Mouse (Mus musculus): Measurements from ENCODE around the gene 2010111I01Rik. TPM values are rescaled to one million over a fixed set of nuclear protein-coding genes. Genes with fewer than 3 reads are reported as not detected.

2010111I01Rik gene
- total RNA-seq, 2 experiments from 2014 or later = 61.5 to 67.5 TPM

DNA sequence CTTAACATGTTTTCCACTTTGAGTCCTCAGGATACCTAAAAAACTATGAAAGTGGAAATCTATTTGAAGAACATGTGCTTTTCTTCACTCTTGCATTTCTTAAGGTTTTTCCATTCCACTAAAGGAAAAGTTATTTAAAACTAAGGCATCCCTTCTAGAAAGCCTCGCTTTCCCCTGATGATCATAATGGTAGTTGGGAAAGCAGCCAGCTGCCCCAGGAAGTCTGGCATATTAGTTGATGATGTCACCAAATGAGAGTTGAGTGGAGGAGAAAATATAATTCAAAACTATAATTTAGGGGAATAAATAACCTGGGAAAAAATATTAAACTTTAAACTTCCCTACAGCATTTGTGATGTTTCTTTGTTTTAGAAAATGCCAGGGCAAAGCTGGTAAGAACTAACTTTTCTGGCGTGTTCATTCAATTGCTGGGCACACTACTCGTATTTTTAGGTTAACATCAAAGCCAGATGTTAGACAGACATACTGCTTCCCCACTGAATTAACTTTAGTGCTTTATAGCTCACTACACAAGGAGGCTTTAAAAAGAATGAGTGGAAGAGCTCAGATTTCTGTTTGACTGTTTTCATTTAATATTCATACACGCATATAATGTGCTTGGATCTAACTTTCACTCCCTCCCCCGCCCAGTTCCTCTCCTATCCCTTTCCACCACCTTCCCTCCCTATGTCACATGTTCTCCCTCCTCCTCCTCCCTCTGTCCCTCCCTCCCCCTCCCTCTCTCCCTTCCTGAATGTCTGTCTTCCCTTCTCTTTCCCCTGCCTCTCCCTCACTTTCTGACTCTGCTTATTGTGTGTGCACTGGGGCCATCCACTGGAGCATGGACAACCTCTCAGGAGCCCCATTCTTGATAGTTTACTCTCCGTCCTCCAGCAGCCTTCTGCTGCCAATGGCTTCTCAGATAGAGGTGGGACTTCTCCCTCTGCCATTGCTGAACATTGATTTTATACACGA, 58.8 kb downstream of the 2010111I01Rik start:
- DNase-seq = no peak

DNA sequence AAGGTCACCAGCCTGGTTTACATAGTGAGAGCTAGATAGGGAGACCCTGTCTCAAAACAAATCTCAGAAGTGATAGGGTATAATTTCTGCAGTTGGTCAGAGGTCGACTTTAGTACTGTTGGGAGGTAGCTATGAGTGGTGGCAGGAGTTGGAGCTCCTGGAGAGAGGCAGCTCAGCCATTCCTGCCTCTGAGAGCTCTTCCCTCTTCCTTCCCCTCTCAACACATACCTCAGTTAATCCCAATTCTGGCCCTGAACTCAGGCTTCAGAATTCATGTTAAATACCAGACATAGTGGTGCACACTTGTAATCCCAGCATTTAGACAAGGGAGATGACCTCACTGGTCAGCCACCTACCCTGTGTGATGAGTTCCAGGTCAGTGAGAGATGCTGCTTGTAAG, 65.3 kb downstream of the 2010111I01Rik start:
- DNase-seq = no peak

- DNase-seq = no peak
Observed at GRCm38 (mm10) chr13:63031244-63031643, 66.6 kb downstream of the 2010111I01Rik start.

DNA sequence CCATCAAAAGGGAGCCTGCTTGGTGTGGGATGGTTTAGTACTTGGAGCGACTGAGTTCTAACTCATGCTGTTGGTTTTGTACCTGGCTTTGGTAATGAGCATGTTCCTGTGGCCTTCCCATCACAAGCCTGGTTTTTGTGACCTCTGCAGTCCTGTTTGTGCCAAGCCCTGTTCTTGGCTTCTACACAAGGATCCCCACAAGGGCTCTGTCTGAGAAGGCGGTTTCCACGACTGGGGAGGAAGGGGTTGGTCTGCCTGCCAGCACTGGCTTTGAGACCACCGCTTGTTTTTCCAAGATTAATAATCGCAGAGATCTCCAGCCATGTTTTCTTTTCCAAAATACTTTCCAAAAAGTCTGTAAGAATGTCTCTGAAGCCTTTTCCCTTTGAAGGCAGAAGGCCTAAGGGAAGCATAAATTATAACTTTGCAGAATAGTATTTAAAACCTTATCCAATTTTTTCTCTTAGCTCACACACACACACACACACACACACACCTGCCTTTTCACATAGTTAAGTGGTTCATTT, 67.7 kb downstream of the 2010111I01Rik start:
- peak; percentile 65 for DNase-seq

DNA sequence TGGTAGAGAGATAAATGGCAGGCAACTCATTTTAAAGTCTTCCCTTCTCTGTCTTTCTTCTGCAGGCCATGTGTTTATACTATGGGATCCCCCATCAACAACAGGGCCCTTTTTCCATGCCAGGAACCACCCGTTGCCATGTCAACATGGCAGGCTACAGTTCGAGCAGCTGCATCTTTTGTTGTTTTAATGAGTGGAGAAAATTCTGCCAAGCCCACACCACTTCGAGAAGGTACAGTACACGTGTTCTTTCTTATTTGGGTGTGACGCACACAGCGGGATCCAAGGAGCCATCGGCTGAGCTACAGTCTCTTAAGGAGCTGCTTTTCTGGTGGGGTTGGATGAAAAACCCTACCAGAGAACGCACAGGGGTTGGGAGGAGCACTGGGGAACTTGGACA, 68.3 kb downstream of the 2010111I01Rik start:
- peak; percentile 15 for DNase-seq

- no peak for DNase-seq
Observed at GRCm38 (mm10) chr13:63033364-63033763, 68.7 kb downstream of the 2010111I01Rik start.

GRCm38 (mm10) chr13:63034666-63035065, 70.0 kb downstream of the 2010111I01Rik start:
- no peak for DNase-seq

DNA sequence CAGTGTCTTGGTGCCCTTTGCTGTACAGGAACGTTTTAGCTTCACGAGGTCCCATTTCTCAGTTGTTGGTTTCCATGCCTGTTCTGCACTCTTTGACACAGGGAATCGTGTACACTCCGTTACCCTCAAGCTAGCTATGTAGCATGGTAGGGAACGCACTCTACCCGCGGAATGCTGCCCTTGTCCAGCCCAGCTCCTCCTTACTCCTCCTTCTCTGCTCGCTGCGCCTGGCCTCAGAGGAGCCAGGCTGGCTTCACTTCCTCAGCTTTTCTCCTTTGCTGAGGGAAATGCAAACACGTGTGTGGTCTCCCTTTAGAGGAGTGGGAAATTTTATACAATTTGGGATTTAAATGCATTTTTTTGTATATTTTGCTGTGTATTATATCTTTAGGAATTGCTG, 73.2 kb downstream of the 2010111I01Rik start:
- no peak for DNase-seq

DNA sequence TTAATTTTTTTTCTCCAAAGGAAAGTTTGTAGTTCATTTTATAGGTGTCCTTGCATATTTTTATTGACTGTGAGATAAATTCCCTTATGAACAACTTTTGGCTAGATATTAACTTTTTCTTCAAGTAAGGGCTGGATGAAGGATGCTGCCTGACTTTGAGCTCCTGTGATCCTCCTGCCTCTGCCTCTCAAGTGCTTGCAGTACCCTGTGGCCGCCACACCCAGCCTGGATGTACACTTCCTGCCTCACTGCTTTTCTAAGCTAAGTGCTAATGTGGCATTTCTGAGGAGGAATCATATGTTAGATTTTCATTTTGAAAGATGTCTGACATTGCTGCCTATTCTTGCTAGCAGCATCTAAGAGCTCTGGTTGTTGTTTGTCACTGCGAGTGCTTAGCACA, 73.7 kb downstream of the 2010111I01Rik start:
- no peak for DNase-seq

DNA sequence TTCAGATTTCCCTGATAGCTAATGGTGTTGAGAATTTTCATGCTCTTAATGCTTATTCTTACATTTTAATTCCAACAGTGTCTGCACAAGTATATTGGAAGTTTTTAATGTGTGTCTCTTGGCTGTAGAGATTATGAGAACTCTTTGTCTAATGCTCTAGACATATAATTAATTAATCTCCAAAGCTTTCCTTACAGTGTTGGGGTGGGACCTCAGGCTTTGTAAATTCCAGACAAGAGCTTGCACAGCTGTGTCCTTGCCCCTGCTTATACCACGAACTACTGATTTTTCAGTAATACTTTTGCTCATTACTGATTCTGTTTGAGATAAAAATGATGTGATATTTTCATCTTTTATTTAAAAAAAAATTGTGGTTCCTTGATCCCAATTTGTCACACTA, 74.2 kb downstream of the 2010111I01Rik start:
- no peak for DNase-seq

DNA sequence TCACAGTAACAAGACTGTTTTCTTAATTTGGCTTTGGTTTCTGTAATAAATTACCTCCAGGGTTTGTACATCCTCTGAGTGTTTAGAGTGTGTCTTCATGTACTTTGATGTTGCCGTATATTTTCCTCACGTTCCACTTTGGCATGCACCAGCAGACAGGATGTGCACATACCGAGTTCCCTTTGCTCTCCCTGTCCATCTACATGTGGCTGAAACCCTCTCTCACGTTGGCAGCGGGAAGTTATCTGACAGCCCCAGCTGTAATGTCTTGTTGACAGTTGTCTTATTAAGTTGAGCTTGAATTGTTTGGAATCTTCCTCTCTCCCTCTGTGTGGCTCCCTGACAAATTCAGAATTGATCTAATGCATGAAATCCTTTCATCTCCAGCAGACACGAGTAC, 74.6 kb downstream of the 2010111I01Rik start:
- no peak for DNase-seq

GRCm38 (mm10) chr13:63039848-63040247, 75.2 kb downstream of the 2010111I01Rik start:
- no peak for DNase-seq

DNA sequence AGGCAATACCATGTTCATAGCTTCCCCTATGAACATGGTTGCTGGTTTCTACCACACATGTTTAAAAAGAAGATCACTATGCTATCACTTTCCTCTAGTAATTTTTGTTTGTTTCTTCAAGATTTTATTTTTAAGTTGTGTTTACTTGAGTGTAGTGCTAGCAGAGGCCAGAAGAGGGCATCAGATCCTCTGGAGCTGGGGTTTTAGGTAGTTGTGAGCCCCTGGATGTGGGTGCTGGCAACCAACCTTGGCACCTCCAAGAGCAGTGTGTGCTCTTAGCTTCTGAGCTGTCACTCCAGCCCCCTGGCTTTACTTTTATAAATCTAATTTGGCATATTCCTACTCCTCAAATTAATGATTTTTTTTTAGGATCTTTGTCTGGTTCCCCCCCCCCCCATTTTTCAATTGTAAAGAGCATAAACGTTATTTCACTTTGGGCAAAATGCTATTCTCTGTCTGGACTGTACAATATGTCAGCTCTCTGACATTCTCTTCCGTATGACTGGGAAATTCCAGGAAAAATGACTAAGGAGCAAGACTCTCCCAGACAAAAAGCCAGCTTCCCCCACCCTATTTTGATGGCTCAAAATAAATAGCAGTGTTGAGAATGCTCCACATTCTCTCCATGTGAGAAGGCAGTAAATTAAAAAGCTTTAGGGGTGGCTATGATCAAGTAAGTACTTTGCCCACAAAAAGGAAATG, 81.0 kb downstream of the 2010111I01Rik start:
- no peak for DNase-seq

DNA sequence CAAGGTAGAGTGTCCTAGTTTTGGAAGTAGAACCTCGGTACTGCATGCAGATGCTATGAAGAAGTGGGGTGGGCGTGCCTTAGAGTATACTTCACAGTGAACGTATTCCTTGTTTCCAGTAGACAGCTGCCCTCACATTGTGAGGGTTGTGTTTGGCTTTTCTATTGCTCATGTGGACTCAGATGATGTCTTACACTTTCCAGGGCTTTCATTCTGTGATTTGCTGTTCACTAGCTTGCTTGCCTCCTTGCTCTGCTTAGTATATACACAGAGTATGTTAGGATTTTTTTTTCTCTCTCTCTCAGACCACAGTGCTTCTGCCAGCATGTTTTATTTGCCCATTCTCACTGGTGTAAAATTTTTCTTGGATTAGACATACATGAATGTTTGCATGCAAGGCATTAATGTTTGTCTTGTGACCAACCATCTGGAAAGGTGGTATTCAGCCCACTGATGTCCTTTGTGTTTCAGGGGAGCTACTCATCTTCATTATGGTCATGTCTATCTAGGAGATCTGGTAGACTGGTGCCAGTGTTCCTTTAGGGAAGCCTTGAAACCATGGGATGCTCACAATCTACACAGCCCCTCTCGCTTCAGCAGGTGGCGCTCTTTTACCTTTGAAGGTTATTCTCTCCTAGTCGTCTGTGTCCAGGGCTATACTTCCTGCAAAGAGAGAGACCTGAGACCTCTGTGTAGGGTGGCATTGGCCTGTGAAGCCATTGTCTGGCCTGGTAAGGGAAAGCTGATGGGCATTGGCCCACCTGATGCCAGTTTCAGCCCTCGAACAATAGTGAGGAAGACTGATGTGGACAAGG, 81.7 kb downstream of the 2010111I01Rik start:
- DNase-seq = peak; percentile 63

DNA sequence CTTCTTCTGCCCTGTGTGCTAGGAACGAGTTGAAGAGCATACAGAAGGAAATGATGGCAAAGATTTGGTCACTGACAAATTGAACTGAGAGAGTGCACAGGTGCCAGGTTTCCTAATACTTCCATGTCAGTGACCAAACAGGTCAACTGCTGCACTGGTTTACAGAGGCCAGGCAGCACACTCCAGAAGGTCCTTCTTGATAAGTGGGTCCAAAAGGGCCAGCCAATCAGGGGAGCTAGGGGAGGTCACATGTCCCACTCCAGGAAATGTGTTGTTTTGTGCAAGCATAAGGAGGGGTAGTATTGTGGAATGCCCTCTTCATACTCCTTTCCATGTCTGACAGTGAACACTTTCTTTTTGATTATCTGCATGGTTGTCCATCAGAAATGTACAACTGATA, 99.0 kb downstream of the 2010111I01Rik start:
- no peak for DNase-seq

GRCm38 (mm10) chr13:63066607-63067006, 101.9 kb downstream of the 2010111I01Rik start:
- no peak for DNase-seq

DNA sequence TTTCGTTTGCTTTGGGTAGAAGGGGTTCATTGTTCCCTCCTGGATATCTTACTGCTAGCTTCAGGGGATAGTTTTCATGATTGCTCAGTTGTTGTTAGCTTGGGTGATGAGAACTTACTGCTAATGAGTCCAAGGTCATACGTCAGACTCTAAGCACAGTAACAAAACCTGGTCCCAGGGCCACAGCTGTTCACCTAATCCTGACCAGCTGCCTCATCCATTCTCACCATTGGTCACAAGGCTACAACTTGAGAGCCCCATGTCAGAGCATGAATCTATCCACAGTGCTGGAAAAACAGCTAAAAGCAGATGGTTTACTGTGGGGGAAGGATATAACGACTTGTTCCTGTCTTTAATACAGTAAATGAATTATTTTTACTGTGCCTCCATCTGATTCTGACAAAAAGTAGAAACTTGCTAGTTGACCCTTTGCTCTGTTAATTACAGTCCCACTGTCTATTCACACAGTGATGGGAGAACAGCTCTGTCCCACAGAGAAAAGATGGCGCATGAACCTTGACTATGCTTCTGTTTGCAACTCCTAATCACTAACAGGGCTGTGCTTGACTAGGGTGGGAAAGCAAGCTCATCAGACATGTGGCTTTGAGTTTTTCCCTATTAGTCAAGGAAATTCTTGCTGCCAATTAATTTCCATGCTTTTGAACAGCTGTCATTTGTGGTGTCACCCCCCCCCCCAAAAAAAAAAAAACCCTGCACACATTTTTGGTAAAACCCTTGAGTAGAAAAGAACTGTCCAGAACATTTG, 103.9 kb downstream of the 2010111I01Rik start:
- DNase-seq = no peak

DNA sequence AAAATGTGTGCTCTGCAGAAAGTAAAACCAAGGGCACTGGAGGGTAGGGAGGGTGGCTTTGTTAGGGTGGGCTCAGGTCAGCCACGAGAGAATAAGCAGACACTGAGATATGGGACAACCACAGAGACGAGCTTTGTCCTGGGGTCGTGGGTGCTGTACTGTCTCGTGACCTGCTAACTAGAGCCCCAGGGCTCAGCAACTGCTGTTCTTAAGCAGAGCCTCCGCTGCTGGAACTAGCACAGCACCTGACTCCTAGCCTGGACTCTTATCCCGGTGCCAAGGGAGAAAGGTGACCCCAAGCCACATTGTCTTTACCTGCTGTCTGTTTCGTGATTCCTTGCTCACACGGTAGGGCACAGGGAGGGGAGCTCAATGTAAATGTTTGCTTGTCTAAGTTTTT, 107.2 kb downstream of the 2010111I01Rik start:
- DNase-seq = no peak

DNA sequence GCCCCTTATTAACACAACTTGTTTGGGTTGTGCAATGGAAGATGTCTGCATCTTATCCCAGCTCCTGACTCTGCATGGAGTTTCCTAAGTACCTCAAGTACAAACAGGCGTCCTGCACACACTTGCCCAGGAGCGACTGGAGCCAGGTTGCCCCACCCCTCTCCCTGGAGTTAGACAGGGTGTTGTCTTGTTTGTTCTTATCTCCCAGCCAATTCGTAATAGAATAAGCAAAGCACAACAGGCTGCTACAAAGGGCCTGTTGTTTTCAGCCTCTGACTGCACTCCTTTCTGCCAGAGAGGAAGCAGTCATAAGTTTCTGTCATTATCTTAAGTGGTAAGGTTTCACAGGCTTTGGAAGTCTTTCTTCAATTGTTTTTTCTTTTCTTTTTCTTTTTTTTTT, 107.7 kb downstream of the 2010111I01Rik start:
- peak; percentile 54 for DNase-seq

DNA sequence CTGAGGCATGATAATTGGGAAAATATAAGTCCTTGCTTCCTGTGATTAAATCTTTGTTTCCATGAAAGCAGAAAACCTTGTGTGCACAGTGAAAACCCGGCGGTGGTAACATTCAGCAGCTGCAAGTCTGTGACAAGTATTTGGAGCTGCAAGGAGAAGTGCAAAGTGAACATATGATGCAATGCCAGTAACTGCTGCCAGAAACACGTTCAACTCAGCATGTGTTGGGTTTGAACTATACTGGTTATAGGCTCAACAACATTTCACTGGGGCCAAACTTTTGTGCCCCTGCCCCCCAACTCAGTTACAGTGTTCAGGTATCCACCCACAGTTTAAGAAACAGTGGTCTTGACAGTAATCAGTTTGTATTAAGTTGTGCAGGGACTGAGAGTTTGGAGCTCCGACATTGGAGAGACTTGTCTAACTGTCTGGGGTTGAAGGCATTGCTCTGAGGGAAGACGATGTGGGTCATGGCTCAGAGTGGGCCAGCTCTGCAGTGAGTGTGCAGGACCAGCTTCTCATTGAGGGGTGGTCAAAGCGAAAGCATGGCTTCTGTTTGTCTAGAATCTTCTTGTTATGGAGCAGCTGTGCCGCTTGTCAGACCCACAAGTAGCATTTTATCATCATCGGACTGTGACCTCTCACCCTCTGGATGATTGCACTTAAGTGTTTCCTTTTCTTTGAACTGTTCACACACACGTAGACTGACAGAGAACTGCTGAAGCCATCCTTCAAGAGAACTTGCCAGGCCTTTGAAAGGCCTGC, 109.4 kb downstream of the 2010111I01Rik start:
- no peak for DNase-seq

GRCm38 (mm10) chr13:63074676-63074991, 109.9 kb downstream of the 2010111I01Rik start:
- no peak for DNase-seq
